Mouse (Mus musculus) MEL (cell line): ENCODE data around the gene Trpd52l3. TPM values are rescaled to one million over a fixed set of nuclear protein-coding genes. Genes with fewer than 3 reads are reported as not detected.

Experiments used
- DNase-seq: peaks from one replicate; pipeline ENCODE4 v3.0.0; 2011; ENCODE audit warnings: low read depth, low spot score
- H3K27ac ChIP-seq: 2 replicates; pipeline ENCODE4 v1.5.1; 2012; ENCODE audit warnings: low read depth, mild to moderate bottlenecking, control low read depth, low read length, moderate library complexity; ENCODE audit not compliant: control insufficient read depth
- H3K27me3 ChIP-seq, 2 experiments: fragments of 150-350 bp in 1 of 2; sonication (generic) in 1 of 2; 2 replicates each; pipeline ENCODE4 v1.6.1; 2012; ENCODE audit warnings: low read length in 2 of 2, mild to moderate bottlenecking in 2 of 2, improper control_type of control experiment in 1 of 2, moderate library complexity in 1 of 2; ENCODE audit not compliant: insufficient read depth in 2 of 2, control insufficient read depth in 1 of 2
- H3K36me3 ChIP-seq, 2 experiments: 2 replicates each; pipeline ENCODE4 v1.6.1; 2012 to 2014; ENCODE audit warnings: low read length in 2 of 2, improper control_type of control experiment in 1 of 2, inconsistent platforms in 1 of 2, mild to moderate bottlenecking in 1 of 2; ENCODE audit not compliant: insufficient read depth in 2 of 2, control insufficient read depth in 1 of 2
- H3K4me1 ChIP-seq, 2 experiments: fragments of 150-350 bp in 1 of 2; sonication (generic) in 1 of 2; 2 replicates each; pipeline ENCODE4 v1.6.1; 2012; ENCODE audit warnings: low read length in 2 of 2, improper control_type of control experiment in 1 of 2, mild to moderate bottlenecking in 1 of 2; ENCODE audit not compliant: insufficient read depth in 2 of 2, control insufficient read depth in 1 of 2
- H3K4me3 ChIP-seq, 2 experiments: fragments of 150-350 bp in 1 of 2; sonication (generic) in 1 of 2; 2 replicates each; pipeline ENCODE4 v1.5.1; 2012; ENCODE audit warnings: low read depth in 2 of 2, low read length in 2 of 2, mild to moderate bottlenecking in 2 of 2, moderate library complexity in 2 of 2, control low read depth in 1 of 2, improper control_type of control experiment in 1 of 2; ENCODE audit not compliant: control insufficient read depth in 1 of 2, insufficient read depth in 1 of 2
- H3K79me2 ChIP-seq: 2 replicates; pipeline ENCODE4 v1.6.1; 2012; ENCODE audit warnings: mild to moderate bottlenecking, low read length, moderate library complexity; ENCODE audit not compliant: control insufficient read depth, poor library complexity, insufficient read depth
- H3K9ac ChIP-seq: 2 replicates; pipeline ENCODE4 v1.6.1; 2012; ENCODE audit warnings: low read depth, mild to moderate bottlenecking, control low read depth, low read length, moderate library complexity; ENCODE audit not compliant: control insufficient read depth, poor library complexity, severe bottlenecking
- H3K9me3 ChIP-seq: fragments of 150-350 bp; sonication (generic); replicated peaks from 2 replicates; pipeline ENCODE4 v1.6.1; 2012; ENCODE audit warnings: mild to moderate bottlenecking, low read length, improper control_type of control experiment, moderate library complexity; ENCODE audit not compliant: insufficient read depth
- CHD1 ChIP-seq: IDR thresholded peaks from 2 replicates; pipeline ENCODE4 v1.6.1; 2012; ENCODE audit warnings: low read depth, mild to moderate bottlenecking, inconsistent platforms, low read length, improper control_type of control experiment
- CHD2 ChIP-seq: IDR thresholded peaks from 2 replicates; pipeline ENCODE4 v1.6.1; 2011; ENCODE audit warnings: low read length, improper control_type of control experiment
- CTCF ChIP-seq, 3 experiments: IDR thresholded peaks in 2 of 3; conservative IDR thresholded peaks in 1 of 3; 2 replicates each; pipeline ENCODE4 v1.5.1; 2011 to 2012; ENCODE audit warnings: low read length in 3 of 3, low read depth in 2 of 3, mild to moderate bottlenecking in 2 of 3, improper control_type of control experiment in 1 of 3, inconsistent platforms in 1 of 3, mixed read lengths in 1 of 3, moderate library complexity in 1 of 3; ENCODE audit not compliant: control insufficient read depth in 1 of 3, insufficient read depth in 1 of 3, poor library complexity in 1 of 3, severe bottlenecking in 1 of 3
- ELF1 ChIP-seq: IDR thresholded peaks from 2 replicates; pipeline ENCODE4 v1.6.1; 2014; ENCODE audit warnings: low read depth, mild to moderate bottlenecking, inconsistent platforms, low read length, improper control_type of control experiment, moderate library complexity
- EP300 ChIP-seq, 2 experiments: IDR thresholded peaks; 2 replicates each; pipeline ENCODE4 v1.6.1; 2011; ENCODE audit warnings: improper control_type of control experiment in 2 of 2, low read length in 2 of 2, low read depth in 1 of 2, mild to moderate bottlenecking in 1 of 2
- GABPA ChIP-seq: IDR thresholded peaks from 2 replicates; pipeline ENCODE4 v1.6.1; 2012; ENCODE audit warnings: low read depth, mild to moderate bottlenecking, inconsistent platforms, low read length, improper control_type of control experiment, moderate library complexity
- GATA1 ChIP-seq: IDR thresholded peaks from 2 replicates; pipeline ENCODE4 v1.6.1; 2011; ENCODE audit warnings: low read depth, low read length, improper control_type of control experiment
- MEF2A ChIP-seq: IDR thresholded peaks from 2 replicates; pipeline ENCODE4 v1.6.1; 2014; ENCODE audit warnings: low read depth, mild to moderate bottlenecking, inconsistent platforms, low read length, improper control_type of control experiment; ENCODE audit not compliant: poor library complexity, insufficient replicate concordance, severe bottlenecking; ENCODE audit errors: extremely low read depth
- MXI1 ChIP-seq: IDR thresholded peaks from 2 replicates; pipeline ENCODE4 v1.6.1; 2011; ENCODE audit warnings: mild to moderate bottlenecking, low read depth, low read length, improper control_type of control experiment
- MYB ChIP-seq: IDR thresholded peaks from 2 replicates; pipeline ENCODE4 v1.6.1; 2011; ENCODE audit warnings: mild to moderate bottlenecking, low read depth, low read length, improper control_type of control experiment
- MYC ChIP-seq: IDR thresholded peaks from 2 replicates; pipeline ENCODE4 v1.6.1; 2011; ENCODE audit warnings: low read depth, mild to moderate bottlenecking, low read length, improper control_type of control experiment, moderate library complexity
- POLR2AphosphoS2 ChIP-seq: IDR thresholded peaks from 2 replicates; pipeline ENCODE4 v1.6.1; 2011; ENCODE audit warnings: low read length, improper control_type of control experiment
- RAD21 ChIP-seq: IDR thresholded peaks from 2 replicates; pipeline ENCODE4 v1.6.1; 2011; ENCODE audit warnings: mild to moderate bottlenecking, low read depth, low read length, improper control_type of control experiment
- SMC3 ChIP-seq: IDR thresholded peaks from 2 replicates; pipeline ENCODE4 v1.6.1; 2011; ENCODE audit warnings: low read depth, low read length, improper control_type of control experiment
- TAL1 ChIP-seq: IDR thresholded peaks from 2 replicates; pipeline ENCODE4 v1.6.1; 2012; ENCODE audit warnings: mild to moderate bottlenecking, inconsistent platforms, low read length, moderate library complexity, mixed read lengths
- USF1 ChIP-seq: IDR thresholded peaks from 2 replicates; pipeline ENCODE4 v1.6.1; 2014; ENCODE audit warnings: low read depth, mild to moderate bottlenecking, inconsistent platforms, low read length, improper control_type of control experiment, moderate library complexity
- ZC3H11A ChIP-seq: IDR thresholded peaks from 2 replicates; pipeline ENCODE4 v1.6.1; 2012; ENCODE audit warnings: low read depth, mild to moderate bottlenecking, inconsistent platforms, low read length, improper control_type of control experiment
- ZNF384 ChIP-seq: IDR thresholded peaks from 2 replicates; pipeline ENCODE4 v1.6.1; 2012; ENCODE audit warnings: low read depth, mild to moderate bottlenecking, inconsistent platforms, low read length, improper control_type of control experiment
- polyA plus RNA-seq, 2 experiments: library from polyadenylated mRNA; stranded (reverse) in 1 of 2; unstranded in 1 of 2; fragments of >175 nt in 1 of 2; fragments of >200 nt in 1 of 2; gene quantifications; 2 replicates each; pipeline versions ENCODE4 v1.2.1 to v1.2.4; 2012; ENCODE audit warnings: low replicate concordance in 2 of 2, low read depth in 1 of 2; ENCODE audit not compliant: insufficient read length in 2 of 2, insufficient read depth in 1 of 2, missing spikeins in 1 of 2
- total RNA-seq: library from RNA; depleted of rRNA; stranded (reverse); fragments of 300-350 nt; gene quantifications from 2 replicates; pipeline ENCODE4 v1.2.3, GENCODE M21; 2012

Gene Trpd52l3
- total and polyA plus RNA-seq, 3 experiments, result not detected

DNA sequence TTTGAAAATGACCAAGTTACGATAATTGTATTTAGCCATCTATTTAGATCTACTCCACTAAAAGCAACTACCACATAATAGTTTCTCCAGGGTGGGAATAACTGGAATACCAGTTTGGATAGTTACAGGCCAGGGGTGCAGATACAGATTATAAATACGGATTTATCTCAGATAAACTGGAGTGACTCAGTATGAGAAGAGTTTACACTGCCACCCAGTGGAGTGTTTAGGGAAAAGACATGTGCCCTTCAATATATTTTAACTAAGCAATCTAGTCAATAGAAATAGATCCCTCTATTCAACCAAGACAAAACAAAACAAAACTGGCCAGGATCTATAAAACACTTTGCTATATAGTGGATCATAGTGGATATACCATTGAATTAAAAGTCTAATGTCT, 24.7 kb upstream of the Trpd52l3 start:
- no peaks in the 10 kb centered on the region for H3K36me3 ChIP-seq
- H3K4me3 ChIP-seq, result no peak overlapping the region
- H3K9ac ChIP-seq, result no peak overlapping the region
- no peak overlapping the region for H3K27ac ChIP-seq
- DNase-seq, result peak; percentile 82
- no peaks in the 10 kb centered on the region for H3K4me1 ChIP-seq
- no peaks in the 10 kb centered on the region for H3K9me3 ChIP-seq
- H3K27me3 ChIP-seq, result peaks cover 0 to 5% of the 10 kb centered on the region in 2 experiments; a peak in 2 of 4 replicates
- no peaks in the 10 kb centered on the region for H3K79me2 ChIP-seq
- TF ChIP-seq GATA1 (peak; percentile 56), CHD2 (no peak), ZC3H11A (peak; percentile 94), POLR2AphosphoS2 (no peak), SMC3 (peak; percentile 93), CTCF (IDR thresholded peaks at IDR 0.05 in 2 of 3, conservative IDR thresholded peaks at IDR 0.05 in 1 of 3; ENCODE audit: control insufficient read depth in 1 of 3, insufficient read depth in 1 of 3, low read depth in 2 of 3, low read length in 3 of 3, poor library complexity in 1 of 3, severe bottlenecking in 1 of 3) (peak; percentile 31 to 83 (median 61); a peak in 5 of 6 replicates), EP300 (IDR thresholded peaks at IDR 0.05; ENCODE audit: low read depth in 1 of 2, low read length in 2 of 2) (no peak), RAD21 (peak; percentile 94)

DNA sequence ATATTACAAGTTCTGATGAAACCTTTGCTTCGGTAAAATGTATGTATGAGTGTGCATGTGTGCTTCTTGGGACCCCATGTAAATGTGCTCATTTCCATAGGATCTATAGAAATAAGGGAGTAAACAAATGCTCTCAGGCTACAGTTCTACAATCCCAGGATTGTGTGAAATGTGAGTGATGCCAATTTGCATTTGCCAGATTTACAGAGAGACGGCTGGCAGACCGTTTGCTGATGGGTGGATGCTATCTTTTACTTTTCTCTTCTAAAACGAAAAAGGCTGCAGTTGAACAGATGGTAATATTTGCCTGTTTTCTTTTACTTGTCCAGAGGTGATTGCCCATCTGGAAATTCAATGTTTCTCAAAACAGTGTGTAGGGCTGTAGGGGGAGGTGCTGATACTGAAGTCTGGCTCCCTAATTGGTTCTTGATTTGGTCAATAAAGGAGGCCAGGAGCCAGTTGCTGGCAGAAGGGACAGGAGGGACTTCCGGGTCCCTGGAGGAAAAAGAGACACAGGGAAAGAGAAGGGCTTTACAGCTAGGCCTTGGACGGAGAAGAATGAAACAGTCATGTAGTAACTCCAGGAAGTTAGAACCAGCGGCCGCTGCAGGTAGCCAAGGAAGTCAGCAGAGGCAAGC, 24.0 kb upstream of the Trpd52l3 start:
- TF ChIP-seq MXI1, result no peak
- TF ChIP-seq ELF1, result 0 out of 2 replicates have a peak, but pooled peaks have one; percentile 24
- DNase-seq, result peak; percentile 32
- H3K27me3 ChIP-seq, result peaks cover 0 to 5% of the 10 kb centered on the region in 2 experiments; a peak in 2 of 4 replicates
- H3K79me2 ChIP-seq, result no peaks in the 10 kb centered on the region
- H3K4me3 ChIP-seq, result no peak overlapping the region
- H3K9me3 ChIP-seq, result no peaks in the 10 kb centered on the region
- H3K27ac ChIP-seq, result no peak overlapping the region
- no peak overlapping the region for H3K9ac ChIP-seq
- H3K4me1 ChIP-seq, result no peaks in the 10 kb centered on the region
- no peaks in the 10 kb centered on the region for H3K36me3 ChIP-seq

DNA sequence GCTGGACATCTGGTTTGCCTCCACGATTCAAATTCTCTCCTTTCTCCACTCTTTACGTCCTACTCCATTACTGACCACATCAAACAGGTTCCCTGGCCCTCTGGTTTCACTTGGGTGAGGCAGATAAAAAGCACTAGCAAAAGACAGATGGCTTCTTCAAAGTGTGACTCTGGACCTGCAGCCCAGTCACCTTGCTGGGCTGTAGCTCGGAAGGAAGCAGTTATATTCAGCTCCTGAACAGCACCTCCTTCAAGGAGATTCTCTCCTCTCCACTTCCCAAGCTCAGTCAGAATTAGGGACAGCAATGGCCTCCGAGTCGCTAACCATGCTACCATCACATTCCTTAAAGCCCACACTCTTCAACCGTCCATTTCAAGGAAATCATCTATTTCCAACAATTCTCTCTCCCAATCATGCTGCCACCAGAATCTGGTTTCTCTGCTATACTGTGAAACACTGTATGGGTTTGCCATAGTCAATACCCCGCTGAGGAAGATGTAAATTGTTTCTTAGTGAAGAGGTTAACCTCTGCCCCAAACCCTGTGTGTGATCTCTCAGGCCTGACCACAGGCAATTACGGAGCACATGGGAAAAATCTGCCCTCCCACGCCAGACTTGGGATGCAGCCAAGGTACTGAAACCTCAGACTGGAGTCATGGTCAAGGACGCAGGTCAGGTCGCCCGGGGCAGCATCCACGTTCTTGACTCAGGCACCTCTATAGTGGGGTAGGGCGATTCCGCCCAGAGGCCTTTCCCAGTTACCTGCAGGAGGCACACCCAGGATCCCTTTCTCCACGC, 19.2 kb upstream of the Trpd52l3 start:
- H3K4me3 ChIP-seq, result no peak overlapping the region
- TF ChIP-seq USF1 (no peak), MEF2A (no peak), CHD1 (no peak), TAL1 (no peak), MXI1 (no peak), ZNF384 (no peak), CHD2 (no peak), GABPA (no peak), MYB (no peak), MYC (no peak)
- H3K36me3 ChIP-seq, result no peaks in the 10 kb centered on the region
- no peaks in the 10 kb centered on the region for H3K79me2 ChIP-seq
- H3K9ac ChIP-seq, result no peak overlapping the region
- H3K27ac ChIP-seq, result no peak overlapping the region
- no peak for DNase-seq
- no peaks in the 10 kb centered on the region for H3K4me1 ChIP-seq
- H3K9me3 ChIP-seq, result no peaks in the 10 kb centered on the region
- 0 out of 4 replicates have a peak, but pooled peaks cover 0 to 4% of the 10 kb centered on the region in 2 experiments for H3K27me3 ChIP-seq
